Mouse (Mus musculus) erythroblast, embryonic 14.5 days (primary cell): ENCODE measurements around the gene Pdk3.

ENCODE experiments used
- GATA1 ChIP-seq: IDR thresholded peaks from 2 replicates; pipeline ENCODE4 v1.6.1; 2012; ENCODE audit warnings: low read length, inconsistent platforms, mixed read lengths
- TAL1 ChIP-seq: IDR thresholded peaks from 3 replicates; pipeline ENCODE4 v1.6.1; 2012; ENCODE audit warnings: low read length, inconsistent platforms, mixed read lengths

DNA sequence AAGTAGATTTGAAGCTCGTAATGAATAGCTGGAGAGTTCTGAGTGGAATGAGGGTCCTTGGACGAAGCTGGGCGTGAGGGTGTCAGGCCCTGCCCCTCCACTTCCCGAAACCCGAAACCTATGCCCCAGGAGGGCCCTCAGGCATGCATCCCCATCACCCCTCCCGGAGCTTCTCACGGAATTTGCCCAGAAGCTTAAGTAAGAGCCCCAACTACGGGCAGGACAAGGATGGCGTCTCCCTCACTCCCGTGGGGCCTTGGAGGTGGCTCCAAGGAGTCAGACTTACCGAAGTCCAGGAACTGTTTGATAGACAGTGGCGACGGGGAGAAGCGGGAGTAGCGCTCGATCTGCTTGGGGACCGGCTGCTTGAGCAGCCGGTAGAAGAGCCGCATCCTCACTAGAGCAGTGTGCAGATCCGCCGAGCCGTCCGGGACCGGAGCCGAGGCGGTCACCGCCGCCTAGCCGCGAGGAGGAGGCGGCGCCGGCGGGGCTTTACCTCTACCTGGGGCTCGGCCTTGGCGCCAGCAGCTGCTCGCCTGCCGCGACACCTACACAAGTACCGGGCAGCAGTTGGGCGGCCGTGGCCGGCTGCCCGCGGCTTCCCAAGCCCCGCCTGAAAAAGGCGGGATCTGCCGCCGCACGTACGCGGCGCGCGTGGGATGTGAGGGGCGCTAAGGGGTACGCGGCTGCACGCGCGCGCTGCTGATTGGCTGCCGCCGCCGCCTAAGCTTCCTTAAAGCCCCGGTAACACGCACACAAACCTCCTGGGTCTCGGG lies at the start of gene Pdk3:
- no peak for TF ChIP-seq TAL1
- no peak for TF ChIP-seq GATA1
